Mouse (Mus musculus): ENCODE results near the gene Ngrn. TPM values are rescaled to one million over a fixed set of nuclear protein-coding genes. Genes with fewer than 3 reads are reported as not detected.
A peak's percentile ranks its signal among the peaks of the same experiment; 100 is the strongest.

Ngrn gene
- polyA plus RNA-seq, 1 experiment from 2014 or later: 71.2 TPM

DNA sequence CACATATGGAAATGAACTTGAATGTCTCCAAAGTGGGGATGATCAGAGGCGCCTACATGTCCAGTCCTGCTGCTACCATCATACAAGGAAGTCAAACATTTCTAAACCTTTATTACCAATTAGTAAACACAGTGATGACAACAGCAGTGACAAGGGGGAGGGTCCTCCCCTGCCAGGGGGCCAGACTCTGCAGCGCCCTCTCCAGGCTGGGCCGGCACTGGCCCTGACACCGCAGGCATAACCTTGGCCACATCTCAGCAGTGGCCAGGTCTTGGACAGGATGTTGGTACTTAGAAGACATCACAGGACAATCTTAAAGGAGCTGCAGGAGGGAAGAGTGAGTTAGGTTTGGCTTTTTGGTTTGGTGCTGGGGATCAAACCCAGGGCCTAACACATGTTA is 34.0 kb upstream of the Ngrn start:
- no peak overlapping the region for H3K9ac ChIP-seq (ENCODE audit: low read length)
- no peak overlapping the region for H3K27ac ChIP-seq (ENCODE audit: low read depth, low read length)
- no peaks in the 10 kb centered on the region for H3K9me3 ChIP-seq (replicated peaks; ENCODE audit: control insufficient read depth, low read length)
- H3K4me3 ChIP-seq (ENCODE audit: low read depth, low read length): no peak overlapping the region
- WGBS: 95% methylated on average over 4 of the region's 4 CpGs
- peaks cover 7% of the 10 kb centered on the region; the same call in 1 of the 2 replicates for H3K4me1 ChIP-seq (ENCODE audit: control insufficient read depth, insufficient read depth, low read length)
- ATAC-seq (no peak), DNase-seq (ENCODE audit: low spot score) (no peak)
- H3K27me3 ChIP-seq (replicated peaks; ENCODE audit: control insufficient read depth, insufficient read depth, low read length): no peaks in the 10 kb centered on the region
- no peak overlapping the region for H3K4me2 ChIP-seq (ENCODE audit: low read length)
- peaks cover 51% of the 10 kb centered on the region for H3K36me3 ChIP-seq (ENCODE audit: control insufficient read depth, insufficient read depth, low read length)

DNA sequence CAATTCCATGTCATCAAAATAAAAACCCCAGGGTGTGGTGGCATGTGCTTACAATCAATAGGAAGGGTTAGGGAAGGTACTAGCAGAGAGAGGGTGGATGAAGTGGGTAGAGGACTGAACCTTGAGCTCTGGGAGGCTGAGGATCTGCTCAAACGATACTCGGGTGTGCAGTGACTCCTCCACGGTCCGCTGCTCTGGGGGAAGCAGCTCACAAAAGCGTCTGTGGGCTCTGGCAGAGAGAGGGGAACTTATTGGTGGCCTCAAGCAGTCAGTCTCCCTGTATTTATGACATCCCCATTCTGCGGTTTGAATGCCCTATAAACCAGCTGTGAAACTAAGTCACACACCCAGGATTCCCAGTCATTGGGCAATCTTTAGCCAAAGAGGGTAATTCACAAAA is 30.8 kb upstream of the Ngrn start:
- no peak for ATAC-seq
- no peak overlapping the region for H3K9ac ChIP-seq (ENCODE audit: low read length)
- H3K4me2 ChIP-seq (ENCODE audit: low read length): no peak overlapping the region
- peaks cover 11% of the 10 kb centered on the region for H3K4me1 ChIP-seq (ENCODE audit: control insufficient read depth, insufficient read depth, low read length)
- H3K9me3 ChIP-seq (replicated peaks; ENCODE audit: control insufficient read depth, low read length): no peaks in the 10 kb centered on the region
- no peak overlapping the region for H3K27ac ChIP-seq (ENCODE audit: low read depth, low read length)
- H3K36me3 ChIP-seq (ENCODE audit: control insufficient read depth, insufficient read depth, low read length): peaks cover 23% of the 10 kb centered on the region
- H3K27me3 ChIP-seq (replicated peaks; ENCODE audit: control insufficient read depth, insufficient read depth, low read length): no peaks in the 10 kb centered on the region
- 59% methylated on average over 6 of the region's 6 CpGs for WGBS
- DNase-seq (ENCODE audit: low spot score): no peak
- H3K4me3 ChIP-seq (ENCODE audit: low read depth, low read length): no peak overlapping the region

DNA sequence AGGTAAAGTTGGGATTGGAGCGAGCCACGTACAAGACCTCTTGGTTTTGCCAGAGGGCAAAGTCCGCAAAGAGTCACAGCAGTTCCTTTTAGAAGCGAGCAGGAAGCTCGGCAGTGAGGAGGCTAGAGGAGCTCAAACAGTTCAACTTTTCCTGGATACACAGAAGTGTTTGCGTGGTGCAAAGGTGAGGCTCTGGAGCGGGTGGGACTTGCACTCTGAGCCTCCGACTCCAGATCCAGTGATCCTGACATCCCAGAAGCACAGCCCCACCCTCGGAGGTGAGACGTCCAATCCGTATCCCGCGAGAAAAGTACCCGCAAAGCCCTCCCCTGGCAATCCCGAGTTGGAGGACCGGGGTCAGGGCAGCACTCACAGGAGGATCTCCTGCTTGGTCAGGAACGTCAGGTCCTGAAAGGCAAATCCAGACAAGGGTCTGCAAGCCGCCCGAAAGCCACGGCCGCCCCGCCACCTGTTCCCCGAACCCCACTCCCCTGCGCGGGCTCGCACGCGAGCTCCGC is 29.0 kb upstream of the Ngrn start:
- no peaks in the 10 kb centered on the region for H3K9me3 ChIP-seq (replicated peaks; ENCODE audit: control insufficient read depth, low read length)
- H3K27ac ChIP-seq (ENCODE audit: low read depth, low read length): no peak overlapping the region
- ATAC-seq (peak; percentile 45; the same call in 1 of the 2 replicates), DNase-seq (ENCODE audit: low spot score) (peak; percentile 10)
- peak overlapping the region; percentile 54 for H3K9ac ChIP-seq (ENCODE audit: low read length)
- H3K4me1 ChIP-seq (ENCODE audit: control insufficient read depth, insufficient read depth, low read length): peaks cover 11% of the 10 kb centered on the region
- H3K4me2 ChIP-seq (ENCODE audit: low read length): peak overlapping the region; percentile 95
- under 1% methylated on average over 29 of the region's 29 CpGs for WGBS
- peaks cover 6% of the 10 kb centered on the region for H3K36me3 ChIP-seq (ENCODE audit: control insufficient read depth, insufficient read depth, low read length)
- H3K4me3 ChIP-seq (ENCODE audit: low read depth, low read length): peak overlapping the region; percentile 65
- H3K27me3 ChIP-seq (replicated peaks; ENCODE audit: control insufficient read depth, insufficient read depth, low read length): no peaks in the 10 kb centered on the region

DNA sequence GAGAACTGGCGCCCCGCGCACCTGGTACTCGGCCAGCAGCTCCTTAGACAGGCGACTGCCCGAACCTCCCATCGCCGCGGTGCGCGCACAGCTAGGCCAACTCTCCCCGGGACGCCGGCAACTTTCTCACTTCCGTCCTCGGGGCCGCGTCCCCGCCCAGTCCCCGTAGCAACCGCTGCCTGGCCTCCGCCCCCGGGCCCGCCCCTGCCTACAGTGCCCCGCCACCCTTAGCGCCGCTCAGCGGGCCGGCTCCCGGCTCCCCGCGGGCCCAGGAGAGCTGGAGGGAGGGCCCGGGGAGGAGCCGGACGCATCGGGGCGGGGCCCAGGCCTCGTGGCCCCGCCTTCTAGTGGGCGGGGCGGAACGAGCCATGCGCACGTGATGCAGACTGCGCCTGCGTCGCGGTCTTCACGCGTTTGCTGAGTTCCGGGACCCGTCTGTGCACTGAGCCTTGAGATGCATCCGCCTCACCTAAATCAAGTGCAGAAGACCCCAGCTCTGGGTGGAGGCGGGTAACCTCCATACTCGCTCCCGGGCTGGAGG is 28.5 kb upstream of the Ngrn start, which contains the start of the genes Cib1 and Gdpgp1:
TSS of gene Cib1 (minus strand) at position 325 of the 541 bp plus-strand sequence.
TSS of gene Gdpgp1 (plus strand) at position 377 of the 541 bp plus-strand sequence.
- H3K27ac ChIP-seq (ENCODE audit: low read depth, low read length): no peak within 1 kb of the TSS
- WGBS: under 1% methylated on average over 56 of the region's 56 CpGs
- ATAC-seq (peak; percentile 98), DNase-seq (ENCODE audit: low spot score) (peak; percentile 97)
- peaks cover under 1% of the 10 kb centered on the region for H3K36me3 ChIP-seq (ENCODE audit: control insufficient read depth, insufficient read depth, low read length)
- no peaks in the 10 kb centered on the region for H3K9me3 ChIP-seq (replicated peaks; ENCODE audit: control insufficient read depth, low read length)
- H3K9ac ChIP-seq (ENCODE audit: low read length): peak within 1 kb of the TSS; percentile 54
- H3K4me2 ChIP-seq (ENCODE audit: low read length): peak within 1 kb of the TSS; percentile 95
- peaks cover 11% of the 10 kb centered on the region for H3K4me1 ChIP-seq (ENCODE audit: control insufficient read depth, insufficient read depth, low read length)
- H3K27me3 ChIP-seq (replicated peaks; ENCODE audit: control insufficient read depth, insufficient read depth, low read length): no peaks in the 10 kb centered on the region
- H3K4me3 ChIP-seq (ENCODE audit: low read depth, low read length): peak within 1 kb of the TSS; percentile 65

DNA sequence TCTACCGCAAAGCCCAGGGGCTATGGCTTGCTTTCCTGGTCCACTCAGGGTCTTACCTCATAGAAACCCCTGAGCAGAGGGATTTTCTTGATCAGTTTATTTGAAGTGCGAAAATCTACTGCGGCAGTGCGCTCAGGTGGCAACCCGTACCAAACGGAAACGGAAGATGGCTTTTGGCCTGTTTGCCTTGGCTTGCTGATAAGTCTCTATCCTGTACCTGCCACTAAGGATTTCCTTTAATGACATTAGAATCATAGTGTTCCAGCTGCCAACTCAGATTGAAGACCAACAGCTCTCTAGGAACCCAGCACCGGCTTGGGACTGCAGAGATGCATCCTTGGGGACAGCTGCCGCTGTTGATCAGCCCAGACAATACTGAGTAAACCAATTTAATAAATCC is 27.2 kb upstream of the Ngrn start:
- WGBS: 84% methylated on average over 9 of the region's 9 CpGs
- H3K36me3 ChIP-seq (ENCODE audit: control insufficient read depth, insufficient read depth, low read length): peaks cover 4% of the 10 kb centered on the region; the same call in 1 of the 2 replicates
- H3K4me2 ChIP-seq (ENCODE audit: low read length): peak overlapping the region; percentile 95

DNA sequence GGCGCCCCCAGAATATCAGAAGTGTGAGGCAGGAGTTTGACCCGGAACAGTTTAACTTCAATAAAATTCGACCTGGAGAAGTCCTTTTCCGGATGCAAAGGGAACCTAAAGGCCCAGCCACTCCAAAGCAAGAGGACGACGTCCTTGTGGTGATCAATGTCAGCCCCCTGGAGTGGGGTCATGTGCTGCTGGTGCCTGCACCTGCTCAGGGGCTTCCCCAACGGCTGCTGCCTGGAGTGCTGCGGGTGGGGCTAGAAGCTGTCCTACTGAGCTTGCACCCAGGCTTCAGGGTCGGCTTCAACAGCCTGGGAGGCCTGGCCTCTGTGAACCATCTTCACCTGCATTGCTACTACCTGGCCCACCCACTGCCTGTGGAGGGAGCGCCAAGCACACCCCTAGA is 22.5 kb upstream of the Ngrn start:
- no peak overlapping the region for H3K27ac ChIP-seq (ENCODE audit: low read depth, low read length)
- H3K27me3 ChIP-seq (replicated peaks; ENCODE audit: control insufficient read depth, insufficient read depth, low read length): no peaks in the 10 kb centered on the region
- H3K4me3 ChIP-seq (ENCODE audit: low read depth, low read length): no peak overlapping the region
- ATAC-seq (no peak), DNase-seq (ENCODE audit: low spot score) (no peak)
- H3K9me3 ChIP-seq (replicated peaks; ENCODE audit: control insufficient read depth, low read length): no peaks in the 10 kb centered on the region
- no peaks in the 10 kb centered on the region for H3K4me1 ChIP-seq (ENCODE audit: control insufficient read depth, insufficient read depth, low read length)
- H3K36me3 ChIP-seq (ENCODE audit: control insufficient read depth, insufficient read depth, low read length): peaks cover 19% of the 10 kb centered on the region
- H3K4me2 ChIP-seq (ENCODE audit: low read length): no peak overlapping the region
- no peak overlapping the region for H3K9ac ChIP-seq (ENCODE audit: low read length)
- 89% methylated on average over 10 of the region's 10 CpGs for WGBS

More for the DNA sequence above, 27.2 kb upstream of the Ngrn start:
- no peaks in the 10 kb centered on the region for H3K9me3 ChIP-seq (replicated peaks; ENCODE audit: control insufficient read depth, low read length)
- H3K4me1 ChIP-seq (ENCODE audit: control insufficient read depth, insufficient read depth, low read length): peaks cover 11% of the 10 kb centered on the region
- DNase-seq (ENCODE audit: low spot score): no peak
- ATAC-seq: no peak
- peak overlapping the region; percentile 13; the same call in 1 of the 2 replicates for H3K9ac ChIP-seq (ENCODE audit: low read length)
- no peak overlapping the region for H3K27ac ChIP-seq (ENCODE audit: low read depth, low read length)
- H3K4me3 ChIP-seq (ENCODE audit: low read depth, low read length): no peak overlapping the region
- H3K27me3 ChIP-seq (replicated peaks; ENCODE audit: control insufficient read depth, insufficient read depth, low read length): no peaks in the 10 kb centered on the region

DNA sequence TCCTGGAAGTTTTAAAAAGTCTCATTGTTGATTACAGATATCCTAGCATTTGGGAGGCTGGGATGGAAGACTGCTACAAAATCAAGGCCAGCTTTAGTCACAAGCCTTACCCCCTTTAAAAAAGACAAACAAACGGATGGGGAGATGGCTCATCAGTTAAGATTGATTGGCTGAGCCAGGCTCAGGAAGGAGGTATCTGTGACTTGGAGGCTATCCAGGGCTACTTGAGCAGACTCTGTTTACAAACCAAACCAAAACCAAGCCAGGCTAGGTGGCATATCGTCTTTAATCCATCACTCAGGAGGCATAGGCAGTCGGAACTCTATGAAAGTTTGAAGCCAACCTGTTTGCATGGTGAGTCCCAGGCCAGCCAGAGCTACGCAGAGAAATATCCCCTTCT is 19.4 kb upstream of the Ngrn start:
- WGBS: 88% methylated on average over 4 of the region's 4 CpGs
- no peak overlapping the region for H3K4me2 ChIP-seq (ENCODE audit: low read length)
- H3K27me3 ChIP-seq (replicated peaks; ENCODE audit: control insufficient read depth, insufficient read depth, low read length): no peaks in the 10 kb centered on the region
- H3K9ac ChIP-seq (ENCODE audit: low read length): no peak overlapping the region
- no peak for ATAC-seq
- no peaks in the 10 kb centered on the region for H3K4me1 ChIP-seq (ENCODE audit: control insufficient read depth, insufficient read depth, low read length)
- no peak overlapping the region for H3K27ac ChIP-seq (ENCODE audit: low read depth, low read length)
- DNase-seq (ENCODE audit: low spot score): no peak
- peaks cover 19% of the 10 kb centered on the region for H3K36me3 ChIP-seq (ENCODE audit: control insufficient read depth, insufficient read depth, low read length)
- H3K9me3 ChIP-seq (replicated peaks; ENCODE audit: control insufficient read depth, low read length): no peaks in the 10 kb centered on the region
- no peak overlapping the region for H3K4me3 ChIP-seq (ENCODE audit: low read depth, low read length)

DNA sequence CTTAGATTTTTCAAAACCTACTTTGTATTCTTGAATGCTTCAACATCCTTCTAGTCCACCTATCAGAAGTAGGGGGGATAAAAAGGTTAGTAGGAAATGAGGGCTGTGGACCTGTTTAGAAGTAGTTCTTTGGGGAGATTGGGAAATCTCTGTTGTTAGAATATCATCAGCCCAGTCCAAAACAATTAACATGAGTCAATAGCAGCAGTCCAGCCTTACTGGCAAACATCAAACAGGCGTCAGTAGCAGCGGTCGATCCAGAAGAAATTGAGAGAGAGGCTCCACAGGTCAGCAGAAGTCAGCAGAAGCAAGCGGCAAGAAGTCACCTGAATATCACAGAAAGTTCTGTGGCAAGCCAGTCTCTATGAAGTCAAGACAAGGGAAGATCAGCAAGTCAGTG is 16.2 kb upstream of the Ngrn start:
- Histone ChIP-seq H3K27ac (ENCODE audit: low read depth, low read length) (no peak overlapping the region), H3K4me2 (ENCODE audit: low read length) (no peak overlapping the region), H3K4me3 (ENCODE audit: low read depth, low read length) (no peak overlapping the region), H3K9me3 (replicated peaks; ENCODE audit: control insufficient read depth, low read length) (no peaks in the 10 kb centered on the region), H3K9ac (ENCODE audit: low read length) (no peak overlapping the region), H3K36me3 (ENCODE audit: control insufficient read depth, insufficient read depth, low read length) (peaks cover 7% of the 10 kb centered on the region; the same call in 1 of the 2 replicates), H3K4me1 (ENCODE audit: control insufficient read depth, insufficient read depth, low read length) (no peaks in the 10 kb centered on the region), H3K27me3 (replicated peaks; ENCODE audit: control insufficient read depth, insufficient read depth, low read length) (no peaks in the 10 kb centered on the region)
- ATAC-seq (no peak), DNase-seq (ENCODE audit: low spot score) (no peak)
- WGBS: 96% methylated on average over 4 of the region's 4 CpGs

DNA sequence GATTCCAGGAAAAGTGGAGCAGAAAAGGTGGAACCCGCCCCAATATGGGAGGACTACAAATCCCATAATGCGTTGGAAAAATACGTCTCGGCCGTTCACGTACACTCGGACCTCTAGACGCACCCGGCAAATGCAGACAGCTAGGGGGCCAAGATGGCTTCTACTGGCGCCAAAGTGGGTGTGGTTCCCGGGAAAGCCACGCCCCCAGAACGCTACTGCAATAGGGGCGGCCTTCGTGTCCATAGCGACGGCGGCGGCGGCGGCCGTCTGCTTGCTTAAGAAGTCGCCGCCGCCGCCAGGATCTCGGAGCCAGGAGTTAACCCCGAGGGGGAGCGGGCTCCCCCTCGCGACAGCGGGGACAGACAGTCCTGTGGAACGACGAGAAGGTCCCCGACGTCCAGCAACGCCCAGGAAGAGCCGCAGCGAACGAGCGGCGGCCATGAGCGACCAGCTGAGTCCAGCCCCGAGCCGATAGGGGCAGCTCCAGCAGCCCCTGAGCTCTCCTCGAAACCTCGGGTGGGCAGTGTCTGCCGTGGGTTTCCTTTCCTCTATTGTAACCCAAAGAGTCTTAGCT is 14.8 kb upstream of the Ngrn start, which contains the start of gene Ttll13:
TSS of gene Ttll13 (plus strand) at position 229 of the 574 bp plus-strand sequence.
- WGBS: under 1% methylated on average over 48 of the region's 48 CpGs
- Histone ChIP-seq H3K4me2 (ENCODE audit: low read length) (peak within 1 kb of the TSS; percentile 55), H3K9ac (ENCODE audit: low read length) (peak within 1 kb of the TSS; percentile 69), H3K4me3 (ENCODE audit: low read depth, low read length) (peak within 1 kb of the TSS; percentile 48), H3K27ac (ENCODE audit: low read depth, low read length) (peak within 1 kb of the TSS; percentile 78), H3K9me3 (replicated peaks; ENCODE audit: control insufficient read depth, low read length) (no peaks in the 10 kb centered on the region), H3K27me3 (replicated peaks; ENCODE audit: control insufficient read depth, insufficient read depth, low read length) (no peaks in the 10 kb centered on the region), H3K4me1 (ENCODE audit: control insufficient read depth, insufficient read depth, low read length) (no peaks in the 10 kb centered on the region), H3K36me3 (ENCODE audit: control insufficient read depth, insufficient read depth, low read length) (no peaks in the 10 kb centered on the region)
- ATAC-seq: peak; percentile 99
- peak; percentile 99 for DNase-seq (ENCODE audit: low spot score)

All from forebrain, embryonic 14.5 days (tissue).